Mouse (Mus musculus) midbrain, embryonic 13.5 days (tissue): ENCODE data around the gene Lrrc19. TPM values are rescaled to one million over a fixed set of nuclear protein-coding genes. Genes with fewer than 3 reads are reported as not detected.

ENCODE experiments used
- ATAC-seq: fragments of 200-750 bp; cut with Nextera tagmentation; 2 replicates; pipeline ENCODE4 v1.8.0; 2017; ENCODE audit warnings: mild to moderate bottlenecking, moderate TSS enrichment, moderate library complexity
- H3K27ac ChIP-seq: fragments of 300-500 bp; sonication (generic); 2 replicates; pipeline ENCODE4 v1.5.1; 2015; ENCODE audit warnings: inconsistent platforms, mild to moderate bottlenecking, moderate library complexity
- H3K27me3 ChIP-seq: fragments of 300-500 bp; sonication (generic); 2 replicates; pipeline ENCODE4 v1.6.1; 2015; ENCODE audit warnings: mild to moderate bottlenecking, inconsistent platforms
- H3K36me3 ChIP-seq: fragments of 300-500 bp; sonication (generic); 2 replicates; pipeline ENCODE4 v1.6.1; 2015; ENCODE audit warnings: mild to moderate bottlenecking, inconsistent platforms
- H3K4me1 ChIP-seq: fragments of 300-500 bp; sonication (generic); replicated peaks from 2 replicates; pipeline ENCODE4 v1.6.1; 2015; ENCODE audit warnings: inconsistent platforms
- H3K4me2 ChIP-seq: fragments of 300-500 bp; sonication (generic); replicated peaks from 2 replicates; pipeline ENCODE4 v1.6.1; 2015; ENCODE audit warnings: moderate library complexity, mild to moderate bottlenecking, inconsistent platforms
- H3K4me3 ChIP-seq: fragments of 300-500 bp; sonication (generic); replicated peaks from 2 replicates; pipeline ENCODE4 v1.5.1; 2015; ENCODE audit warnings: mild to moderate bottlenecking, inconsistent platforms
- H3K9ac ChIP-seq: fragments of 300-500 bp; sonication (generic); replicated peaks from 2 replicates; pipeline ENCODE4 v1.6.1; 2015; ENCODE audit warnings: mild to moderate bottlenecking, inconsistent platforms
- H3K9me3 ChIP-seq: fragments of 300-500 bp; sonication (generic); 2 replicates; pipeline ENCODE4 v1.6.1; 2016; ENCODE audit warnings: mild to moderate bottlenecking, inconsistent platforms
- WGBS: fragments of 180-500 bp; shearing (Covaris S2); methylation state at CpG from one replicate; pipeline ENCODE4 v1.1.7; 2015; 5-methylcytosine and 5-hydroxymethylcytosine counted together
- polyA plus RNA-seq: library from polyadenylated mRNA; unstranded; fragments of >200 nt; fragmentation: Nextera tagmentation; extraction: Ambion mirVana; gene quantifications from 2 replicates; pipeline ENCODE4 v1.2.1, GENCODE M21; 2015

Lrrc19 gene
- polyA plus RNA-seq, 1 experiment from 2014 or later: 0.59 TPM

GRCm38 (mm10) chr4:94614627-94615006, 35.3 kb downstream of the Lrrc19 start:
- peak; percentile 85 for ATAC-seq
- Histone ChIP-seq H3K4me1 (peaks cover 19% of the 10 kb centered on the region), H3K4me3 (peak overlapping the region; percentile 74), H3K27ac (peak overlapping the region; percentile 85), H3K27me3 (no peaks in the 10 kb centered on the region), H3K9me3 (no peaks in the 10 kb centered on the region), H3K4me2 (peak overlapping the region; percentile 71), H3K36me3 (no peaks in the 10 kb centered on the region), H3K9ac (peak overlapping the region; percentile 75)
- under 1% methylated on average over 18 of the region's 18 CpGs for WGBS

GRCm38 (mm10) chr4:94613972-94614626, 35.8 kb downstream of the Lrrc19 start, which contains the start of gene Ift74:
Gene Ift74, plus strand, starts transcription at chr4:94614491.
- Histone ChIP-seq H3K27ac (peak within 1 kb of the TSS; percentile 85), H3K4me1 (peaks cover 19% of the 10 kb centered on the region), H3K4me2 (peak within 1 kb of the TSS; percentile 71), H3K36me3 (no peaks in the 10 kb centered on the region), H3K27me3 (no peaks in the 10 kb centered on the region), H3K9ac (peak within 1 kb of the TSS; percentile 75), H3K4me3 (peak within 1 kb of the TSS; percentile 74), H3K9me3 (no peaks in the 10 kb centered on the region)
- ATAC-seq: peak; percentile 100
- 1% methylated on average over 29 of the region's 29 CpGs for WGBS

GRCm38 (mm10) chr4:94610339-94610738, 39.6 kb downstream of the Lrrc19 start:
- WGBS: 79% methylated on average over 3 of the region's 3 CpGs
- no peak for ATAC-seq

GRCm38 (mm10) chr4:94605591-94605990, 44.4 kb downstream of the Lrrc19 start:
- no peak overlapping the region for H3K9ac ChIP-seq
- no peaks in the 10 kb centered on the region for H3K27me3 ChIP-seq
- no peak overlapping the region for H3K4me2 ChIP-seq
- no peaks in the 10 kb centered on the region for H3K9me3 ChIP-seq
- H3K4me3 ChIP-seq: no peak overlapping the region
- H3K36me3 ChIP-seq: no peaks in the 10 kb centered on the region
- peaks cover 24% of the 10 kb centered on the region for H3K4me1 ChIP-seq
- 85% methylated on average over 2 of the region's 2 CpGs for WGBS
- H3K27ac ChIP-seq: no peak overlapping the region
- ATAC-seq: no peak

More at GRCm38 (mm10) chr4:94610339-94610738, 39.6 kb downstream of the Lrrc19 start:
- Histone ChIP-seq H3K4me1 (peaks cover 9% of the 10 kb centered on the region), H3K36me3 (no peaks in the 10 kb centered on the region), H3K4me3 (no peak overlapping the region), H3K4me2 (no peak overlapping the region), H3K9ac (no peak overlapping the region), H3K27ac (no peak overlapping the region), H3K27me3 (no peaks in the 10 kb centered on the region), H3K9me3 (no peaks in the 10 kb centered on the region)

- no peak for ATAC-seq
- H3K27me3 ChIP-seq: no peaks in the 10 kb centered on the region
- no peak overlapping the region for H3K27ac ChIP-seq
- 0 out of 2 replicates have a peak overlapping the region, but pooled peaks have one; percentile 98 for H3K4me3 ChIP-seq
- H3K4me2 ChIP-seq: peak overlapping the region; percentile 84; the same call in 1 of the 2 replicates
- H3K9ac ChIP-seq: no peak overlapping the region
- peaks cover 27% of the 10 kb centered on the region for H3K4me1 ChIP-seq
- 91% methylated on average over 2 of the region's 2 CpGs for WGBS
- H3K36me3 ChIP-seq: no peaks in the 10 kb centered on the region
- H3K9me3 ChIP-seq: no peaks in the 10 kb centered on the region
Observed at GRCm38 (mm10) chr4:94604452-94605019, 45.4 kb downstream of the Lrrc19 start.

- ATAC-seq: peak; percentile 99
- Histone ChIP-seq H3K27ac (peak within 1 kb of the TSS; percentile 89), H3K9me3 (no peaks in the 10 kb centered on the region), H3K36me3 (no peaks in the 10 kb centered on the region), H3K4me3 (peak within 1 kb of the TSS; percentile 98), H3K27me3 (no peaks in the 10 kb centered on the region), H3K4me1 (peaks cover 27% of the 10 kb centered on the region), H3K9ac (peak within 1 kb of the TSS; percentile 96), H3K4me2 (peak within 1 kb of the TSS; percentile 84)
- WGBS: under 1% methylated on average over 55 of the region's 61 CpGs
Observed at GRCm38 (mm10) chr4:94603031-94603629, 46.8 kb downstream of the Lrrc19 start, which contains the start of gene Plaa. Gene Plaa, minus strand, starts transcription at chr4:94603244.

- Histone ChIP-seq H3K4me1 (peaks cover 27% of the 10 kb centered on the region), H3K4me2 (peak overlapping the region; percentile 79), H3K4me3 (peak overlapping the region; percentile 98), H3K27ac (peak overlapping the region; percentile 89), H3K36me3 (no peaks in the 10 kb centered on the region), H3K27me3 (no peaks in the 10 kb centered on the region), H3K9ac (peak overlapping the region; percentile 96), H3K9me3 (no peaks in the 10 kb centered on the region)
- no peak for ATAC-seq
- under 1% methylated on average over 32 of the region's 33 CpGs for WGBS
Observed at GRCm38 (mm10) chr4:94602496-94603030, 47.4 kb downstream of the Lrrc19 start.

GRCm38 (mm10) chr4:94601395-94601794, 48.5 kb downstream of the Lrrc19 start:
- Histone ChIP-seq H3K9me3 (no peaks in the 10 kb centered on the region), H3K9ac (no peak overlapping the region), H3K4me2 (peak overlapping the region; percentile 79), H3K36me3 (no peaks in the 10 kb centered on the region), H3K27ac (no peak overlapping the region), H3K4me3 (peak overlapping the region; percentile 98), H3K27me3 (no peaks in the 10 kb centered on the region), H3K4me1 (peaks cover 27% of the 10 kb centered on the region)
- ATAC-seq: no peak
- WGBS: 92% methylated on average over 4 of the region's 4 CpGs

GRCm38 (mm10) chr4:94592709-94593108, 57.2 kb downstream of the Lrrc19 start:
- Histone ChIP-seq H3K4me2 (no peak overlapping the region), H3K4me3 (no peak overlapping the region), H3K27me3 (no peaks in the 10 kb centered on the region), H3K36me3 (no peaks in the 10 kb centered on the region), H3K9me3 (no peaks in the 10 kb centered on the region), H3K4me1 (no peaks in the 10 kb centered on the region), H3K27ac (no peak overlapping the region), H3K9ac (no peak overlapping the region)
- no peak for ATAC-seq

- H3K27ac ChIP-seq: no peak overlapping the region
- H3K36me3 ChIP-seq: no peaks in the 10 kb centered on the region; the same call in 1 of the 2 replicates
- H3K4me1 ChIP-seq: no peaks in the 10 kb centered on the region
- ATAC-seq: no peak
- H3K4me2 ChIP-seq: no peak overlapping the region
- H3K9me3 ChIP-seq: no peaks in the 10 kb centered on the region
- WGBS: 91% methylated on average over 4 of the region's 4 CpGs
- H3K27me3 ChIP-seq: no peaks in the 10 kb centered on the region
- no peak overlapping the region for H3K4me3 ChIP-seq
- H3K9ac ChIP-seq: no peak overlapping the region
Observed at GRCm38 (mm10) chr4:94591765-94592381, 58.1 kb downstream of the Lrrc19 start.
